23 mouse cellular contexts compared by ENCODE assay signal in the genomic region with DNA sequence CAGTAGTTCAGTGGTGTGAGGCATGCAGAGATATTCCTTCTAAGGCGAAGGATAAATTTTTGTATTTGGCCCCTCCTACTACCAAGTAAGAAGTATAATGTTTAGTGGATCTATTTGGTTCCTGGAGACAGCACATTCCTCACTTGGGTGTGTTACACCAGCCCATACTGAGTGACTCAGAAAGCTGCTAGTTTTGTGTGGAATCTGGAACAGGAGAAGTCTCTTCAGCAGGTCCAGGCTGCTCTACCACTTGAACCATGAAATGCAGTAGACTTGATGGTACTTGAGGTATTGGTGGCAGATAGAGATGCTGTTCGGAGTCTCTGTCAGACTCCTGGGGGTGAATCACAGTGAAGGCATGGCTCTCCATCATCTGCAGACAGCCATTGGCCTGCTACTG. TPM values are rescaled to one million over a fixed set of nuclear protein-coding genes. Genes with fewer than 3 reads are reported as not detected.
DNase-seq lines count a peak whose midpoint lies in the region; ATAC-seq and TF ChIP-seq lines count a peak whose summit lies in the region.
"Had no signal": no experiment of that assay in that cellular context is flagged by ENCODE, and none has a peak within 500 bp of the region (broad histone marks: within the 10 kb centered on the region; RNA-seq: fewer than 3 reads in every experiment).

No protein-coding gene starts in this region.

- no peak overlapping the region for H3K4me2 ChIP-seq in forebrain, embryonic 13.5 days
- H3K4me2 ChIP-seq in forebrain, embryonic 14.5 days (ENCODE audit: low read length): no peak overlapping the region
- H3K4me2 ChIP-seq in stomach, postnatal 0 days (replicated peaks; ENCODE audit: low read depth): no peak overlapping the region
- H3K4me2 ChIP-seq: embryonic facial prominence, embryonic 12.5 days; heart, embryonic 13.5 days; hindbrain, embryonic 12.5 days had no signal

- TF ChIP-seq EP300 in stomach, postnatal 0 days (optimal IDR thresholded peaks at IDR 0.05): peak; percentile 67

- H3K9ac ChIP-seq in forebrain, embryonic 13.5 days: 0 out of 2 replicates have a peak overlapping the region, but pooled peaks have one; percentile 10
- H3K9ac ChIP-seq in forebrain, embryonic 14.5 days (ENCODE audit: low read length): no peak overlapping the region
- no peak overlapping the region for H3K9ac ChIP-seq in stomach, postnatal 0 days (ENCODE audit: low read length)
- H3K9ac ChIP-seq: embryonic facial prominence, embryonic 12.5 days; forebrain, postnatal 0 days; heart, embryonic 13.5 days; hindbrain, embryonic 12.5 days had no signal

- no peak overlapping the region for H3K4me3 ChIP-seq in forebrain, embryonic 13.5 days
- H3K4me3 ChIP-seq in forebrain, embryonic 14.5 days (ENCODE audit: low read depth, low read length): no peak overlapping the region
- no peak overlapping the region for H3K4me3 ChIP-seq in stomach, postnatal 0 days (ENCODE audit: low read depth, low read length)
- H3K4me3 ChIP-seq: embryonic facial prominence, embryonic 12.5 days; heart, embryonic 13.5 days; hindbrain, embryonic 12.5 days had no signal

- no peak for ATAC-seq in forebrain, embryonic 13.5 days
- ATAC-seq in forebrain, embryonic 14.5 days: no peak
- ATAC-seq in stomach, postnatal 0 days (ENCODE audit: low FRiP score, low TSS enrichment): no peak
- ATAC-seq: CD4-positive, CD25-positive, alpha-beta regulatory T cell, adult 4 months; forebrain, postnatal 0 days; hindbrain, embryonic 16.5 days; inflammation-experienced regulatory T-cells, adult 6 months; Patski had no signal

- no peaks in the 10 kb centered on the region for H3K36me3 ChIP-seq in forebrain, embryonic 13.5 days (ENCODE audit: poor library complexity, severe bottlenecking)
- peaks cover under 1% of the 10 kb centered on the region; the same call in 1 of the 2 replicates for H3K36me3 ChIP-seq in forebrain, embryonic 14.5 days (ENCODE audit: control insufficient read depth, insufficient read depth, low read length)
- H3K36me3 ChIP-seq in stomach, postnatal 0 days (ENCODE audit: control insufficient read depth, insufficient read depth, low read length): no peaks in the 10 kb centered on the region
- H3K36me3 ChIP-seq: embryonic facial prominence, embryonic 12.5 days; heart, embryonic 13.5 days; hindbrain, embryonic 12.5 days had no signal

- peaks cover 18% of the 10 kb centered on the region for H3K4me1 ChIP-seq in forebrain, embryonic 13.5 days
- H3K4me1 ChIP-seq in forebrain, embryonic 14.5 days (ENCODE audit: control insufficient read depth, insufficient read depth, low read length): peaks cover 13% of the 10 kb centered on the region
- H3K4me1 ChIP-seq in stomach, postnatal 0 days (replicated peaks; ENCODE audit: control insufficient read depth, insufficient read depth): peaks cover 3% of the 10 kb centered on the region; the same call in 1 of the 2 replicates

- no peak overlapping the region for H3K27ac ChIP-seq in forebrain, embryonic 13.5 days
- H3K27ac ChIP-seq in forebrain, embryonic 14.5 days (ENCODE audit: low read depth, low read length): no peak overlapping the region
- no peak overlapping the region for H3K27ac ChIP-seq in stomach, postnatal 0 days (replicated peaks)
- H3K27ac ChIP-seq: embryonic facial prominence, embryonic 12.5 days; heart, embryonic 13.5 days; hindbrain, embryonic 12.5 days had no signal

- no peaks in the 10 kb centered on the region for H3K9me3 ChIP-seq in forebrain, embryonic 13.5 days (replicated peaks)
- no peaks in the 10 kb centered on the region for H3K9me3 ChIP-seq in forebrain, embryonic 14.5 days (replicated peaks; ENCODE audit: control insufficient read depth, low read length)
- no peaks in the 10 kb centered on the region for H3K9me3 ChIP-seq in stomach, postnatal 0 days (ENCODE audit: control insufficient read depth, low read length)
- H3K9me3 ChIP-seq: embryonic facial prominence, embryonic 12.5 days; heart, embryonic 13.5 days; hindbrain, embryonic 12.5 days had no signal

- H3K27me3 ChIP-seq in forebrain, embryonic 13.5 days: peaks cover 41% of the 10 kb centered on the region
- peaks cover 30% of the 10 kb centered on the region for H3K27me3 ChIP-seq in forebrain, embryonic 14.5 days (replicated peaks; ENCODE audit: control insufficient read depth, insufficient read depth, low read length)
- peaks cover 3% of the 10 kb centered on the region; the same call in 1 of the 2 replicates for H3K27me3 ChIP-seq in stomach, postnatal 0 days (ENCODE audit: control insufficient read depth, insufficient read depth, low read length)
- H3K27me3 ChIP-seq: Patski had no signal

- WGBS in forebrain, embryonic 13.5 days: 90% methylated on average over 2 of the region's 2 CpGs
- 90% methylated on average over 2 of the region's 2 CpGs for WGBS in forebrain, embryonic 14.5 days
- 71% methylated on average over 2 of the region's 2 CpGs for WGBS in stomach, postnatal 0 days

- DNase-seq in forebrain, embryonic 14.5 days (ENCODE audit: low spot score): no peak
- DNase-seq in 3134 (ENCODE audit: extremely low read depth, insufficient read length, low spot score): peak; percentile 67
- peak; percentile 26 for DNase-seq in Muller cell, postnatal 12 days (ENCODE audit: inconsistent ontology term)
- no peak for DNase-seq in stomach, postnatal 0 days (ENCODE audit: low spot score)
- DNase-seq in left cerebral cortex, postnatal 14 days (ENCODE audit: low spot score in 2 of 2): no peak
- no peak for DNase-seq in thymus, postnatal 4 days
- DNase-seq: adrenal gland, adult 2 months; adrenal gland, postnatal 25 days; cerebellum, adult 2 months; cerebellum, postnatal 14 days; forebrain, postnatal 0 days; gastrocnemius, postnatal 36 days; heart, adult 11 months; heart, postnatal 36 days had no signal

- TF ChIP-seq CTCF in stomach, postnatal 0 days (IDR thresholded peaks at IDR 0.05; ENCODE audit: low read depth): no peak

- intact Hi-C loops in left cerebral cortex, postnatal 14 days (cut with DNase I): loop anchor here (5.0 kb wide), 2 partner anchors 153 to 278 kb away; no protein-coding TSS in a partner anchor

RNA-seq across cellular contexts. Expression of gene Slc16a11, which starts 1.9 kb away (rescaled TPM):
- 1.8 and 2.2 TPM in 2 replicates for polyA plus RNA-seq in forebrain, embryonic 13.5 days (2015; fragmentation: Nextera tagmentation; extraction: Ambion mirVana)
- 0.98 and 1.1 TPM in 2 replicates for polyA plus RNA-seq in forebrain, embryonic 14.5 days (2014; fragmentation: Nextera tagmentation; extraction: Ambion mirVana)
- 2.5 and 3.1 TPM in 2 replicates for polyA plus RNA-seq in stomach, postnatal 0 days (2015; fragmentation: Nextera tagmentation; extraction: Ambion mirVana)
- 10 to 100 TPM; 27.2 to 36.8 TPM for total RNA-seq in left cerebral cortex, postnatal 14 days (2021)
- total RNA-seq: adrenal gland, postnatal 25 days; G1E had no signal
- polyA plus RNA-seq: CD4-positive, CD25-positive, alpha-beta regulatory T cell, adult 4 months; G1E had no signal

RNA-seq across cellular contexts. Expression of gene Slc16a13, which starts 10.2 kb away (rescaled TPM):
- 13.4 and 14.8 TPM in 2 replicates for polyA plus RNA-seq in forebrain, embryonic 13.5 days (2015; fragmentation: Nextera tagmentation; extraction: Ambion mirVana)
- polyA plus RNA-seq in forebrain, embryonic 14.5 days (2014; fragmentation: Nextera tagmentation; extraction: Ambion mirVana): 9.2 and 12.9 TPM in 2 replicates
- polyA plus RNA-seq in stomach, postnatal 0 days (2015; fragmentation: Nextera tagmentation; extraction: Ambion mirVana): 5.7 and 6.1 TPM in 2 replicates
- 10 to 100 TPM in 1 of 2 experiments, 1 to 10 TPM in 1; 8.3 to 10.4 TPM for total RNA-seq in left cerebral cortex, postnatal 14 days (2021)

RNA-seq across cellular contexts. Expression of gene Bcl6b, which starts 18.9 kb away (rescaled TPM):
- 4.3 and 4.7 TPM in 2 replicates for polyA plus RNA-seq in forebrain, embryonic 13.5 days (2015; fragmentation: Nextera tagmentation; extraction: Ambion mirVana)
- polyA plus RNA-seq in forebrain, embryonic 14.5 days (2014; fragmentation: Nextera tagmentation; extraction: Ambion mirVana): 4.5 and 6.3 TPM in 2 replicates
- 3.2 and 3.6 TPM in 2 replicates for polyA plus RNA-seq in stomach, postnatal 0 days (2015; fragmentation: Nextera tagmentation; extraction: Ambion mirVana)
- 1 to 10 TPM; 5.1 to 5.3 TPM for total RNA-seq in left cerebral cortex, postnatal 14 days (2021)
- polyA plus RNA-seq: G1E, Patski had no signal

RNA-seq across cellular contexts. Expression of gene 0610010K14Rik, which starts 27.0 kb away (rescaled TPM):
- polyA plus RNA-seq in forebrain, embryonic 13.5 days (2015; fragmentation: Nextera tagmentation; extraction: Ambion mirVana): 226 and 229 TPM in 2 replicates
- 202 and 245 TPM in 2 replicates for polyA plus RNA-seq in forebrain, embryonic 14.5 days (2014; fragmentation: Nextera tagmentation; extraction: Ambion mirVana)
- polyA plus RNA-seq in stomach, postnatal 0 days (2015; fragmentation: Nextera tagmentation; extraction: Ambion mirVana): 81.0 and 83.6 TPM in 2 replicates
- 10 to 100 TPM; 41.3 to 54.2 TPM for total RNA-seq in left cerebral cortex, postnatal 14 days (2021)

RNA-seq across cellular contexts. Expression of gene Gm21988, which starts 28.9 kb away (rescaled TPM):
- polyA plus RNA-seq in forebrain, embryonic 13.5 days (2015; fragmentation: Nextera tagmentation; extraction: Ambion mirVana): 10.7 and 12.1 TPM in 2 replicates
- 11.1 and 11.9 TPM in 2 replicates for polyA plus RNA-seq in forebrain, embryonic 14.5 days (2014; fragmentation: Nextera tagmentation; extraction: Ambion mirVana)
- polyA plus RNA-seq in stomach, postnatal 0 days (2015; fragmentation: Nextera tagmentation; extraction: Ambion mirVana): 7.5 and 10.1 TPM in 2 replicates
- total RNA-seq in left cerebral cortex, postnatal 14 days (2021): 1 to 10 TPM; 5.9 to 7.3 TPM

Comparison
In these comparisons a context has a peak if more than half of its experiments do, and no peak if none do; other contexts are left out.
1. DNase-seq: peak in 3134 (single experiment) and Muller cell, postnatal 12 days (single experiment); none in forebrain, embryonic 14.5 days (single experiment), stomach, postnatal 0 days (single experiment), left cerebral cortex, postnatal 14 days (0 of 2) and thymus, postnatal 4 days (single experiment).